Mouse (Mus musculus) cerebellum, postnatal 14 days (tissue): ENCODE data around the gene Rimklb.

ENCODE experiments used
- DNase-seq, 2 experiments: peaks; one replicate each; pipeline ENCODE4 v3.0.0; 2021; ENCODE audit warnings: mixed read lengths in 2 of 2

Rimklb gene

GRCm38 (mm10) chr6:122416347-122416746, 82.2 kb downstream of the Rimklb start:
- no peak for DNase-seq

- no peak for DNase-seq
Observed at GRCm38 (mm10) chr6:122411281-122411680, 87.3 kb downstream of the Rimklb start.

GRCm38 (mm10) chr6:122402240-122402639, 96.3 kb downstream of the Rimklb start:
- DNase-seq, result peak; percentile 65 to 66

GRCm38 (mm10) chr6:122400263-122400662, 98.3 kb downstream of the Rimklb start:
- DNase-seq, result no peak
